Mouse (Mus musculus) embryonic facial prominence, embryonic 15.5 days (tissue): ENCODE measurements around the gene Stil. TPM values are rescaled to one million over a fixed set of nuclear protein-coding genes. Genes with fewer than 3 reads are reported as not detected.

Source experiments
- ATAC-seq: fragments of 200-750 bp; cut with Nextera tagmentation; 2 replicates; pipeline ENCODE4 v1.8.0; 2017; ENCODE audit warnings: low read depth, moderate TSS enrichment; ENCODE audit not compliant: insufficient number of reproducible peaks, low FRiP score, low TSS enrichment
- H3K27ac ChIP-seq: fragments of 300-500 bp; sonication (generic); replicated peaks from 2 replicates; pipeline ENCODE4 v1.5.1; 2015; ENCODE audit warnings: mild to moderate bottlenecking, inconsistent platforms
- H3K27me3 ChIP-seq: fragments of 300-500 bp; sonication (generic); 2 replicates; pipeline ENCODE4 v1.6.1; 2015; ENCODE audit warnings: inconsistent platforms
- H3K36me3 ChIP-seq: fragments of 300-500 bp; sonication (generic); 2 replicates; pipeline ENCODE4 v1.6.1; 2015; ENCODE audit warnings: mild to moderate bottlenecking, inconsistent platforms
- H3K4me1 ChIP-seq: fragments of 300-500 bp; sonication (generic); 2 replicates; pipeline ENCODE4 v1.6.1; 2015; ENCODE audit warnings: inconsistent platforms
- H3K4me2 ChIP-seq: fragments of 300-500 bp; sonication (generic); replicated peaks from 2 replicates; pipeline ENCODE4 v1.6.1; 2015; ENCODE audit warnings: mild to moderate bottlenecking, inconsistent platforms
- H3K4me3 ChIP-seq: fragments of 300-500 bp; sonication (generic); replicated peaks from 2 replicates; pipeline ENCODE4 v1.5.1; 2015; ENCODE audit warnings: mild to moderate bottlenecking, inconsistent platforms
- H3K9ac ChIP-seq: fragments of 300-500 bp; sonication (generic); 2 replicates; pipeline ENCODE4 v1.6.1; 2015; ENCODE audit warnings: inconsistent platforms
- H3K9me3 ChIP-seq: fragments of 300-500 bp; sonication (generic); replicated peaks from 2 replicates; pipeline ENCODE4 v1.6.1; 2016; ENCODE audit warnings: inconsistent platforms
- WGBS: fragments of 180-500 bp; shearing (Covaris S2); methylation state at CpG from one replicate; pipeline ENCODE4 v1.1.7; 2015; 5-methylcytosine and 5-hydroxymethylcytosine counted together
- polyA plus RNA-seq: library from polyadenylated mRNA; unstranded; fragments of >200 nt; fragmentation: Nextera tagmentation; extraction: Ambion mirVana; gene quantifications from 2 replicates; pipeline ENCODE4 v1.2.1, GENCODE M21; 2015

The Stil gene
- polyA plus RNA-seq, 1 experiment from 2014 or later, result 13.3 TPM

- Histone ChIP-seq H3K4me1 (peaks cover 5% of the 10 kb centered on the region; the same call in 1 of the 2 replicates), H3K4me2 (no peak overlapping the region), H3K27ac (no peak overlapping the region), H3K4me3 (no peak overlapping the region), H3K9me3 (no peaks in the 10 kb centered on the region), H3K36me3 (no peaks in the 10 kb centered on the region), H3K27me3 (peaks cover 36% of the 10 kb centered on the region), H3K9ac (no peak overlapping the region)
- ATAC-seq, result no peak
- 51% methylated on average over 8 of the region's 8 CpGs for WGBS
Measured at GRCm38 (mm10) chr4:115048190-115048589, 48.2 kb downstream of the Stil start.

DNA sequence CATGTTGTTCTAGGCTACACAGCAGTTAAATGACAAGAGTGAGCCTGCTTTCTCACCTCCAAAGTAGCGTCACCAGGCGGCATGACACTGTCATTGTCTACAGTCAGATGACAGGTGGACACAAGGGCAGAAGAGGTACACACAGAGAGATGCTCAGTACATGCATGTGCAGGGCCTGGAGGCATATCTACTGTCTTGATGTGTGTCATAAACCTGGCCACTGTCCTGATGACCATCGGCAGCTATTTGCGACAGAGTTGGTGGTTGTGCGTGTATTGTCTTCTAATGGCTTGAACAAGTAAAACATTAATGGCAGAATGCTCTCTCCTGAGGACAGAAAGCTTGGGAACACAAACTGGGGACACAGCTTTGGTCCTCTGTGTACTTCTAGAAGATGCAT, 51.3 kb downstream of the Stil start:
- Histone ChIP-seq H3K4me3 (no peak overlapping the region), H3K36me3 (no peaks in the 10 kb centered on the region), H3K9me3 (no peaks in the 10 kb centered on the region), H3K9ac (no peak overlapping the region), H3K27ac (no peak overlapping the region), H3K27me3 (peaks cover 65% of the 10 kb centered on the region), H3K4me1 (peaks cover 5% of the 10 kb centered on the region; the same call in 1 of the 2 replicates), H3K4me2 (no peak overlapping the region)
- no peak for ATAC-seq
- WGBS, result 72% methylated on average over 5 of the region's 5 CpGs

DNA sequence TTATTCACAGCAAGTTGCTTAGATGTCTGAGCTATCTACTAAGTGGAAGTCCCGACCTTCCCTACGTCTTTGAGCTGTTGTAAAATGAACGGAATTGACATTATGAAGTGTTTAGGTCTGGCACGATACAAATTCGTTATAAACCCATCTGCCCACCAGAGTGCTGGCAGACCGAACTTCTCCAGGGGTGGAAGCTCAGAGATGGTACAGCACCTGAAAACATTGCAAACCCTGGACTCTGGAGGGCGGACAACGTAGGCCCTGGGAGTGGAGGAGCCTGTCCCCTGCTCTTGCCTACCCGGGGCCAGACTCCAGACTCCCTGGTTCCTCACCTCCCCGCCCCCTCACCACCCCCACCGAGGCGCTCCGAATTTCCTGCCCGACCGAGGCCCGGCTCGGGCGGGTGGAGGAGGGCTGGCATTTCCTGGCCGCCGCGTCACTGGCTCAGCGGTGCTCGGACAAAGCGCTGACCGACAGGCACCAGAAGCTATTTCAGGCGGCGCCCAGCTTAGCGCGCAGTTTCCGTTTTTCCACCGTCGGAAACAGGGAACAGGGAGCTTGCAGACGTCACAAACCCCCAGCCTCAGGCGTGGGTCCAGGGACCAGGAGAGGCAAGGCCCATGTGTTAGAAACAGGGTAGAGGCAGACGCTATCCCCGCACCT, 52.5 kb downstream of the Stil start:
- no peak overlapping the region for H3K9ac ChIP-seq
- no peaks in the 10 kb centered on the region for H3K9me3 ChIP-seq
- WGBS, result 1% methylated on average over 36 of the region's 36 CpGs
- peak overlapping the region; percentile 28 for H3K4me3 ChIP-seq
- peaks cover 76% of the 10 kb centered on the region for H3K27me3 ChIP-seq
- H3K4me1 ChIP-seq, result peaks cover 17% of the 10 kb centered on the region
- no peak overlapping the region; the same call in 1 of the 2 replicates for H3K27ac ChIP-seq
- peak overlapping the region; percentile 44 for H3K4me2 ChIP-seq
- ATAC-seq, result peak; percentile 64; the same call in 1 of the 2 replicates
- H3K36me3 ChIP-seq, result no peaks in the 10 kb centered on the region

- Histone ChIP-seq H3K27me3 (peaks cover 92% of the 10 kb centered on the region), H3K36me3 (no peaks in the 10 kb centered on the region), H3K4me2 (no peak overlapping the region), H3K9me3 (no peaks in the 10 kb centered on the region), H3K4me1 (peaks cover 20% of the 10 kb centered on the region), H3K27ac (no peak overlapping the region), H3K4me3 (no peak overlapping the region), H3K9ac (no peak overlapping the region)
- WGBS, result 13% methylated on average over 2 of the region's 2 CpGs
- ATAC-seq, result no peak
Measured at GRCm38 (mm10) chr4:115055044-115055443, 55.1 kb downstream of the Stil start.

- no peak overlapping the region for H3K4me3 ChIP-seq
- 12% methylated on average over 3 of the region's 3 CpGs for WGBS
- H3K9me3 ChIP-seq, result no peaks in the 10 kb centered on the region
- peaks cover 20% of the 10 kb centered on the region for H3K4me1 ChIP-seq
- H3K27me3 ChIP-seq, result peaks cover 93% of the 10 kb centered on the region
- no peaks in the 10 kb centered on the region for H3K36me3 ChIP-seq
- H3K9ac ChIP-seq, result no peak overlapping the region
- H3K27ac ChIP-seq, result no peak overlapping the region
- no peak overlapping the region for H3K4me2 ChIP-seq
- no peak for ATAC-seq
Measured at GRCm38 (mm10) chr4:115055691-115056090, 55.7 kb downstream of the Stil start.

- Histone ChIP-seq H3K36me3 (no peaks in the 10 kb centered on the region), H3K4me1 (peaks cover 20% of the 10 kb centered on the region), H3K9me3 (no peaks in the 10 kb centered on the region), H3K27me3 (peaks cover 94% of the 10 kb centered on the region), H3K27ac (0 out of 2 replicates have a peak within 1 kb of the TSS, but pooled peaks have one; percentile 17), H3K4me3 (peak within 1 kb of the TSS; percentile 44), H3K4me2 (peak within 1 kb of the TSS; percentile 68), H3K9ac (no peak within 1 kb of the TSS)
- WGBS, result 1% methylated on average over 51 of the region's 60 CpGs
- no peak for ATAC-seq
Measured at GRCm38 (mm10) chr4:115056371-115056920, 56.5 kb downstream of the Stil start, which contains the start of gene Tal1. Gene Tal1 (plus strand): TSS chr4:115056426.

- peak; percentile 71; the same call in 1 of the 2 replicates for ATAC-seq
- Histone ChIP-seq H3K9ac (no peak overlapping the region), H3K9me3 (no peaks in the 10 kb centered on the region), H3K4me2 (peak overlapping the region; percentile 68), H3K27me3 (peaks cover 94% of the 10 kb centered on the region), H3K4me1 (peaks cover 20% of the 10 kb centered on the region), H3K27ac (0 out of 2 replicates have a peak overlapping the region, but pooled peaks have one; percentile 17), H3K36me3 (no peaks in the 10 kb centered on the region), H3K4me3 (peak overlapping the region; percentile 44)
- WGBS, result under 1% methylated on average over 48 of the region's 48 CpGs
Measured at GRCm38 (mm10) chr4:115056921-115057673, 57.1 kb downstream of the Stil start.

DNA sequence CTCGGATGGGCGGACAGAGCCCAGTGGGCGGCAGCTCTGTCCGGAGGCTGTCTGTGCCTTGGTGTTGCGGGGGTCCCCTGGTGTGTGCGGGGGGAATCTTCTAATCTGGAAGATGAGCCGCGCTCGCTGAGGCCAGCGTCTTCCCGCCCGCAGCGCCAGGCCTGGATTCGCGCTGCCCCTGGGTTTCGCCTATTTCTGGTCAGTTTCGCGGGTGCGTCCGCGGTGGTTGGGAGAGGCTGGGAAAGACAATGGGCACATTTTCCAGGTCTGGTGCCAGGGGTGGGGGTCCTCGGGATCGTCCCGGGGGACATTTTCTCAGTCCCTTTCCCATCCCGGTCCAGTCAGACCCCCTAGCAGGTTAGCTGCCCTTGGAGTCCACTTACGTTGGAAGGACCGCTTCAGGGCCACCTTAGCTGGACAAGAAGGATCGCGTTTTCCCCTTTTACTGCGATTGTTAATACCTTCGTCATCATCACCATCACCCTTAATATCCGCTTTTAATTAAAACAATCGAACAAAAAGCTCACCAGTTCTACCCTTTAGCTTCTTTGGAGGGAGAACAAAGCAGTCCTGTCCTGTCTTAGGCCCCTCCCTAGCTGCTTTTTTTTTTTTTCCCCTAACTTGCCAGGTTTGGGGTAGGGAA, 57.8 kb downstream of the Stil start:
- Histone ChIP-seq H3K4me3 (peak overlapping the region; percentile 44), H3K4me2 (peak overlapping the region; percentile 10; the same call in 1 of the 2 replicates), H3K9ac (no peak overlapping the region), H3K27me3 (peaks cover 94% of the 10 kb centered on the region), H3K9me3 (no peaks in the 10 kb centered on the region), H3K36me3 (no peaks in the 10 kb centered on the region), H3K4me1 (peaks cover 21% of the 10 kb centered on the region), H3K27ac (peak overlapping the region; percentile 34; the same call in 1 of the 2 replicates)
- 0 out of 2 replicates have a peak, but pooled peaks have one; percentile 22 for ATAC-seq
- WGBS, result 1% methylated on average over 33 of the region's 33 CpGs

DNA sequence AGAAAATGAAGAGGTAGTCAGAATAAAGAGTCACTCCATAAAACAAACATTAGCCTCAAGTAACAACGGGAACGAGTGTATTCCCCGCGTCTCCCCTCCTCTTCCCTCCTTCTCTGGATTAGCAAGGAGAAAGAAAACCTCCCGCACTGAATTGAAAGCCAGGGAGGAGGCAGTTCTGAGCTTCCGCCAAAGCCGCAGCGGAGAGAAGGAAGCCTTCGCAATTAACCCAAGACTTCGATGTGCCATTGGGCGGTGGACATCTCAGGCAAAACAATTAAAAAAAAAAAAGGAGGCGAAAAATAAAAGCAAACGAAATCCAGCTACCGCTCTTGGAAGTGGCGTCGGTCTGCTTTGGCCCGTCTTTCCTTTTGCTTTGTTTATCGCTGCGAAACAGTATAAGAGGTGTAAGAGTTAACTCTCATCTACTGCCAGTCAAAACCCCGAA, 58.4 kb downstream of the Stil start:
- Histone ChIP-seq H3K36me3 (no peaks in the 10 kb centered on the region), H3K4me1 (peaks cover 25% of the 10 kb centered on the region), H3K27me3 (peaks cover 95% of the 10 kb centered on the region), H3K4me2 (no peak overlapping the region), H3K9ac (no peak overlapping the region), H3K27ac (no peak overlapping the region), H3K4me3 (peak overlapping the region; percentile 44), H3K9me3 (no peaks in the 10 kb centered on the region)
- no peak for ATAC-seq
- under 1% methylated on average over 20 of the region's 20 CpGs for WGBS

DNA sequence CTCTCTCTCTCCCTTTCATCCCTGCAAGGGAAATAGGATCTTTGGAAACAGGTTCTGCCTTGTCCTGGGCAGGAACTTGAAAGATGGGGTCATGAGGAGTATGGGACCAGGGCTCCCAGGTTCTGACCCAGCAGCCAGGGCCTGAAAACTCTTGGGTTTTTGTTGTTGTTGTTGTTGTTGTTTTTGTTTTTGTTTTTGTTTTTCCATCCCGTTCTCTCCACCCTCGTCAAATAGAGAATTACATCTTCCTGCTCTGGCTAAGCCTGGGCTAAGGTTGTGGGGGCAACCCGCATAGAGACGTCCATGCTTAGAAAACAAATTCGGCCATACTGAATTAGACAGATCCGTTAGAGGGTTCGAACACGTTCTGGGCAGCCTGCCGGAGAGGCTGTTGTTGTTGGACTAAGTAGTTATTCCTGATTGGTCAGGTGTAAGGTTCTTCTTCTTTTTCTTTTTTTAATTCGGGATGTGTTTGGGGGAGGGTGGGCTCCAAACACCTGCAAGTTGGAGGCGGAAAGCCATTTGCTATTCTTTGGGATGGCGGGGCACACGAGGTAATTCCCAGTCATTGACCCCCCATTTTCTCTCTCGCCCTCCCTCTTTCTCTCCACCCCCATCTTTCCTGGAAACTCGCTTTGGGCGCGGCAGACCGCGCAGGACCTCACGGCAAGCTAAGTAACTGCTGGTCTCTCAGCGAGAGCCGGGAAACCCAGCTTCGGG, 59.1 kb downstream of the Stil start:
- no peaks in the 10 kb centered on the region for H3K9me3 ChIP-seq
- H3K36me3 ChIP-seq, result no peaks in the 10 kb centered on the region
- no peak overlapping the region for H3K4me2 ChIP-seq
- peaks cover 96% of the 10 kb centered on the region for H3K27me3 ChIP-seq
- WGBS, result 2% methylated on average over 23 of the region's 23 CpGs
- no peak for ATAC-seq
- H3K4me1 ChIP-seq, result peaks cover 32% of the 10 kb centered on the region
- peak overlapping the region; percentile 44; the same call in 1 of the 2 replicates for H3K4me3 ChIP-seq
- no peak overlapping the region for H3K9ac ChIP-seq
- no peak overlapping the region for H3K27ac ChIP-seq
